Mouse (Mus musculus): ENCODE data around the gene Yeats2. TPM values are rescaled to one million over a fixed set of nuclear protein-coding genes. Genes with fewer than 3 reads are reported as not detected.

Gene Yeats2
- polyA plus RNA-seq, 1 experiment from 2014 or later: 51.1 TPM

GRCm38 (mm10) chr16:20130397-20130796 lies 10.5 kb upstream of the Yeats2 start:
- H3K27me3 ChIP-seq: no peaks in the 10 kb centered on the region
- 48% methylated on average over 2 of the region's 2 CpGs for WGBS
- no peak for ATAC-seq (ENCODE audit: low FRiP score)
- no peaks in the 10 kb centered on the region for H3K9me3 ChIP-seq
- H3K4me1 ChIP-seq: peaks cover 7% of the 10 kb centered on the region; the same call in 1 of the 2 replicates
- 0 out of 2 replicates have a peak, but pooled peaks cover 14% of the 10 kb centered on the region for H3K36me3 ChIP-seq (replicated peaks)
- H3K4me3 ChIP-seq (replicated peaks): no peak overlapping the region
- H3K4me2 ChIP-seq: no peak overlapping the region
- no peak overlapping the region for H3K27ac ChIP-seq
- no peak overlapping the region for H3K9ac ChIP-seq

- no peak for ATAC-seq (ENCODE audit: low FRiP score)
- Histone ChIP-seq H3K9ac (no peak overlapping the region), H3K4me3 (replicated peaks) (no peak overlapping the region), H3K36me3 (replicated peaks) (peaks cover 12% of the 10 kb centered on the region; the same call in 1 of the 2 replicates), H3K27me3 (no peaks in the 10 kb centered on the region), H3K4me2 (no peak overlapping the region), H3K4me1 (peaks cover 15% of the 10 kb centered on the region), H3K9me3 (0 out of 2 replicates have a peak, but pooled peaks cover 3% of the 10 kb centered on the region), H3K27ac (no peak overlapping the region)
- WGBS: 100% methylated on average over 3 of the region's 3 CpGs
These were observed 3.7 kb downstream of the Yeats2 start for GRCm38 (mm10) chr16:20144568-20144967.

- Histone ChIP-seq H3K4me1 (no peaks in the 10 kb centered on the region), H3K4me3 (replicated peaks) (no peak overlapping the region), H3K9ac (no peak overlapping the region), H3K27me3 (no peaks in the 10 kb centered on the region), H3K27ac (no peak overlapping the region), H3K4me2 (no peak overlapping the region), H3K36me3 (replicated peaks) (peaks cover 33% of the 10 kb centered on the region), H3K9me3 (no peaks in the 10 kb centered on the region)
- no peak for ATAC-seq (ENCODE audit: low FRiP score)
- WGBS: 90% methylated on average over 5 of the region's 5 CpGs
These were observed 11.1 kb downstream of the Yeats2 start for GRCm38 (mm10) chr16:20151991-20152390.

- Histone ChIP-seq H3K27me3 (no peaks in the 10 kb centered on the region), H3K4me1 (no peaks in the 10 kb centered on the region), H3K36me3 (replicated peaks) (peaks cover 48% of the 10 kb centered on the region), H3K4me3 (replicated peaks) (no peak overlapping the region), H3K9ac (no peak overlapping the region), H3K9me3 (no peaks in the 10 kb centered on the region), H3K27ac (no peak overlapping the region), H3K4me2 (no peak overlapping the region)
- no peak for ATAC-seq (ENCODE audit: low FRiP score)
- WGBS: 80% methylated on average over 3 of the region's 3 CpGs
These were observed 12.9 kb downstream of the Yeats2 start for GRCm38 (mm10) chr16:20153742-20154141.

- Histone ChIP-seq H3K9me3 (no peaks in the 10 kb centered on the region), H3K4me1 (no peaks in the 10 kb centered on the region), H3K36me3 (replicated peaks) (peaks cover 84% of the 10 kb centered on the region), H3K27ac (no peak overlapping the region), H3K4me2 (no peak overlapping the region), H3K4me3 (replicated peaks) (no peak overlapping the region), H3K27me3 (no peaks in the 10 kb centered on the region), H3K9ac (no peak overlapping the region)
- WGBS: 80% methylated on average over 2 of the region's 2 CpGs
- no peak for ATAC-seq (ENCODE audit: low FRiP score)
These were observed 19.3 kb downstream of the Yeats2 start for GRCm38 (mm10) chr16:20160130-20160529.

- no peak for ATAC-seq (ENCODE audit: low FRiP score)
- Histone ChIP-seq H3K9ac (no peak overlapping the region), H3K27ac (no peak overlapping the region), H3K4me1 (no peaks in the 10 kb centered on the region), H3K27me3 (no peaks in the 10 kb centered on the region), H3K36me3 (replicated peaks) (peaks cover 83% of the 10 kb centered on the region), H3K4me2 (no peak overlapping the region), H3K4me3 (replicated peaks) (no peak overlapping the region), H3K9me3 (peaks cover 9% of the 10 kb centered on the region; the same call in 1 of the 2 replicates)
- WGBS: 85% methylated on average over 3 of the region's 3 CpGs
These were observed 28.2 kb downstream of the Yeats2 start for GRCm38 (mm10) chr16:20169071-20169470.

GRCm38 (mm10) chr16:20169471-20170106 lies 28.7 kb downstream of the Yeats2 start:
- Histone ChIP-seq H3K9ac (no peak overlapping the region), H3K4me1 (no peaks in the 10 kb centered on the region), H3K36me3 (replicated peaks) (peaks cover 82% of the 10 kb centered on the region), H3K27me3 (no peaks in the 10 kb centered on the region), H3K4me3 (replicated peaks) (no peak overlapping the region), H3K27ac (no peak overlapping the region), H3K9me3 (peaks cover 9% of the 10 kb centered on the region; the same call in 1 of the 2 replicates), H3K4me2 (no peak overlapping the region)
- ATAC-seq (ENCODE audit: low FRiP score): no peak
- 88% methylated on average over 3 of the region's 3 CpGs for WGBS

- no peaks in the 10 kb centered on the region for H3K27me3 ChIP-seq
- ATAC-seq (ENCODE audit: low FRiP score): no peak
- no peak overlapping the region for H3K4me2 ChIP-seq
- H3K4me1 ChIP-seq: no peaks in the 10 kb centered on the region
- H3K36me3 ChIP-seq (replicated peaks): peaks cover 53% of the 10 kb centered on the region
- no peaks in the 10 kb centered on the region for H3K9me3 ChIP-seq
- no peak overlapping the region for H3K27ac ChIP-seq
- 87% methylated on average over 23 of the region's 23 CpGs for WGBS
- H3K9ac ChIP-seq: no peak overlapping the region
- H3K4me3 ChIP-seq (replicated peaks): no peak overlapping the region
These were observed 38.7 kb downstream of the Yeats2 start for GRCm38 (mm10) chr16:20179406-20180175.

GRCm38 (mm10) chr16:20185368-20185767 lies 44.5 kb downstream of the Yeats2 start:
- H3K9me3 ChIP-seq: no peaks in the 10 kb centered on the region
- WGBS: 65% methylated on average over 2 of the region's 2 CpGs

GRCm38 (mm10) chr16:20191161-20191882 lies 50.5 kb downstream of the Yeats2 start:
- H3K27me3 ChIP-seq: no peaks in the 10 kb centered on the region
- H3K4me3 ChIP-seq (replicated peaks): no peak overlapping the region
- ATAC-seq (ENCODE audit: low FRiP score): no peak
- H3K36me3 ChIP-seq (replicated peaks): peaks cover 83% of the 10 kb centered on the region
- 94% methylated on average over 3 of the region's 3 CpGs for WGBS
- H3K4me2 ChIP-seq: no peak overlapping the region
- H3K9ac ChIP-seq: no peak overlapping the region
- no peak overlapping the region for H3K27ac ChIP-seq
- H3K9me3 ChIP-seq: no peaks in the 10 kb centered on the region
- H3K4me1 ChIP-seq: no peaks in the 10 kb centered on the region

More at GRCm38 (mm10) chr16:20185368-20185767, 44.5 kb downstream of the Yeats2 start:
- Histone ChIP-seq H3K27ac (no peak overlapping the region), H3K4me1 (no peaks in the 10 kb centered on the region), H3K27me3 (no peaks in the 10 kb centered on the region), H3K36me3 (replicated peaks) (peaks cover 68% of the 10 kb centered on the region), H3K4me2 (no peak overlapping the region), H3K4me3 (replicated peaks) (no peak overlapping the region), H3K9ac (no peak overlapping the region)
- no peak for ATAC-seq (ENCODE audit: low FRiP score)

- H3K9ac ChIP-seq: no peak overlapping the region
- peaks cover 80% of the 10 kb centered on the region for H3K36me3 ChIP-seq (replicated peaks)
- H3K9me3 ChIP-seq: no peaks in the 10 kb centered on the region
- H3K4me3 ChIP-seq (replicated peaks): no peak overlapping the region
- H3K27me3 ChIP-seq: no peaks in the 10 kb centered on the region
- H3K4me2 ChIP-seq: no peak overlapping the region
- no peak overlapping the region for H3K27ac ChIP-seq
- ATAC-seq (ENCODE audit: low FRiP score): no peak
- no peaks in the 10 kb centered on the region for H3K4me1 ChIP-seq
These were observed 51.2 kb downstream of the Yeats2 start for GRCm38 (mm10) chr16:20192043-20192442.

GRCm38 (mm10) chr16:20195546-20195945 lies 54.7 kb downstream of the Yeats2 start:
- Histone ChIP-seq H3K4me2 (no peak overlapping the region), H3K27ac (no peak overlapping the region), H3K27me3 (no peaks in the 10 kb centered on the region), H3K4me1 (no peaks in the 10 kb centered on the region), H3K9ac (no peak overlapping the region), H3K4me3 (replicated peaks) (no peak overlapping the region), H3K9me3 (no peaks in the 10 kb centered on the region), H3K36me3 (replicated peaks) (peaks cover 80% of the 10 kb centered on the region)
- 95% methylated on average over 3 of the region's 3 CpGs for WGBS
- no peak; the same call in 1 of the 2 replicates for ATAC-seq (ENCODE audit: low FRiP score)
